Mouse (Mus musculus): ENCODE data around the gene Cpne4. TPM values are rescaled to one million over a fixed set of nuclear protein-coding genes. Genes with fewer than 3 reads are reported as not detected.

Cpne4 gene
- polyA plus RNA-seq, 1 experiment: 0.56 TPM

DNA sequence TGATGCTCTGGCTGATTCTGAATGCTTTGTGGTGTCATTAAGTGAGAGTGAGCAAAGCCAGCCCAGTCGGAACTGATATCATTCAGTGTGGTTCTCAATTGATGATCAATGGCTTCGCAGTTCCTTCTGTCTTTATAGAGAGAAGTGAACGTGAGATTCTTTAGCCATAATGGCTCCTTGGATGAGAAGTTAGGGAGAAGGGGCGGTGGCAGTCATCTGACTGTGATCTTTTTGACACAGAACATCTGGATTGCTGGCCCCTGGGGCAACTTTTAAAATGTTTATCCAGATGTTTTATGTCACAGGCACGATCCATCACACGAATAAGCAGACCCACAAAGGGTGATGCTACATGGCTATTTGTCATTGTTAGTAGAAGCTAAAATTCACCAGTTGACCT lies 35.6 kb downstream of the Cpne4 start:
- H3K4me1 ChIP-seq (ENCODE audit: control insufficient read depth, insufficient read depth, low read length): no peaks in the 10 kb centered on the region
- no peak for TF ChIP-seq CTCF (IDR thresholded peaks at IDR 0.05; ENCODE audit: borderline replicate concordance, insufficient read depth, low read length)
- TF ChIP-seq POLR2A (IDR thresholded peaks at IDR 0.05; ENCODE audit: low read depth, low read length): no peak
- no peak overlapping the region for H3K27ac ChIP-seq (ENCODE audit: insufficient read depth, low read length)
- H3K4me3 ChIP-seq (ENCODE audit: insufficient read depth, low read length): no peak overlapping the region

DNA sequence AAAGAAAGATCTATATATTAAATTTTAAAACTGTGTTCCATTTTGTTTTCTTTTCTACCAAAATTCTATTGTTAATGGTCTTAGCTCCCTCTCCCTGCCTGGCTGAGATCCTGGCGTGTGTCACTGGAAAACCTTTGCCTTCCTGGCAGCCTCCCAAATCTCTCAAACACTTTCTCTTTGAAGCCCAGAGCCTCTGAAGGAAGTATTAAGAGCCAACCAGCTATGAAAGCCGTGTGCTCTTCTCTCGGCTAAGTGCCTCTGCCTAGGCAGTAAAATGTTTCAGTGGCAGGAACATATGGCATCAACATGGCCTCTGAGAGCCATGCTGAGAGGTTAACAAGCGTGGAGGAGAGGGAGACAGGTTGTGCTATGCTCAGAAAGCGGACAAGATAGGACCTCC lies 47.5 kb downstream of the Cpne4 start:
- H3K4me1 ChIP-seq (ENCODE audit: control insufficient read depth, insufficient read depth, low read length): no peaks in the 10 kb centered on the region
- TF ChIP-seq CTCF (IDR thresholded peaks at IDR 0.05; ENCODE audit: borderline replicate concordance, insufficient read depth, low read length): no peak
- TF ChIP-seq POLR2A (IDR thresholded peaks at IDR 0.05; ENCODE audit: low read depth, low read length): no peak
- no peak overlapping the region for H3K27ac ChIP-seq (ENCODE audit: insufficient read depth, low read length)
- H3K4me3 ChIP-seq (ENCODE audit: insufficient read depth, low read length): no peak overlapping the region

DNA sequence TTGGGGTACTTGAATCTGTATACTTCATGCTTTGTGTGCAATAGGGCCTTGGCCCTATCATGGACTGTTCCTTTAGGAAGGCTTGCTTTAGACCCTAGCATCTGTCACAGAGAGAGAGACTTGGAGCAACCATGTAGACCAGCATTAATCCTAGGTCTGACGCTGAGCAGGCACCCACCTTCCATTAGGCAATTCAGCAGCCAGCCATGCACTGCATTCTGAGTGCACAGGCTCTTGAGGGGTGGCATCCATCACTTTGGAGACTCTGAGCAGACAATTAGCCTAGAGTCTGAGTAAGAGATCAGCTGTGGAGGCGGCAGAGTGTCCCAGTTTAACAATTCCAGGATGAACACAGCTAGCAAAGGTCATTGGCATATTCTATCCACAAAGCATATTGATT lies 47.9 kb downstream of the Cpne4 start:
- no peak for TF ChIP-seq CTCF (IDR thresholded peaks at IDR 0.05; ENCODE audit: borderline replicate concordance, insufficient read depth, low read length)
- H3K4me3 ChIP-seq (ENCODE audit: insufficient read depth, low read length): no peak overlapping the region
- H3K4me1 ChIP-seq (ENCODE audit: control insufficient read depth, insufficient read depth, low read length): no peaks in the 10 kb centered on the region
- no peak overlapping the region for H3K27ac ChIP-seq (ENCODE audit: insufficient read depth, low read length)

DNA sequence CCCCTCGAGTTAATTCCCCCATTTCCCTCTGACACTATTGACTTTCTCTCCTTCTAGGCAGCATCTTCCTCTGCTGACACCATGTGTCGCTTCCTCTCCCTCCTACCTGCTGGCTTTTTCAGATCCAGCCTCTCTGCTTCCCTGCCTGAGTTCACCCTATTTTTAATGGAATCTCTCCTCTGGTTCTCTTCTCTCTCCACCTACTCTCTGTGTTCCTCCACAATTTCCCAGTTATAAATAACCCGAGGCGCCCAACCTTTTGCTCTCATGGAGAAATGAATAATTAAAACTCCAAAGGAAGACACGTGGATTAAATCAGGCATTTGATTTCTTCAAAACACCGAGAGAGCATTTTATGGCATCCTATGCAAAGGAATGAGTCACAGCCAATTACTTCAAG lies 65.4 kb downstream of the Cpne4 start:
- TF ChIP-seq CTCF (IDR thresholded peaks at IDR 0.05; ENCODE audit: borderline replicate concordance, insufficient read depth, low read length) (no peak), POLR2A (IDR thresholded peaks at IDR 0.05; ENCODE audit: low read depth, low read length) (no peak)
- H3K4me1 ChIP-seq (ENCODE audit: control insufficient read depth, insufficient read depth, low read length): no peaks in the 10 kb centered on the region
- H3K4me3 ChIP-seq (ENCODE audit: insufficient read depth, low read length): no peak overlapping the region
- H3K27ac ChIP-seq (ENCODE audit: insufficient read depth, low read length): no peak overlapping the region

DNA sequence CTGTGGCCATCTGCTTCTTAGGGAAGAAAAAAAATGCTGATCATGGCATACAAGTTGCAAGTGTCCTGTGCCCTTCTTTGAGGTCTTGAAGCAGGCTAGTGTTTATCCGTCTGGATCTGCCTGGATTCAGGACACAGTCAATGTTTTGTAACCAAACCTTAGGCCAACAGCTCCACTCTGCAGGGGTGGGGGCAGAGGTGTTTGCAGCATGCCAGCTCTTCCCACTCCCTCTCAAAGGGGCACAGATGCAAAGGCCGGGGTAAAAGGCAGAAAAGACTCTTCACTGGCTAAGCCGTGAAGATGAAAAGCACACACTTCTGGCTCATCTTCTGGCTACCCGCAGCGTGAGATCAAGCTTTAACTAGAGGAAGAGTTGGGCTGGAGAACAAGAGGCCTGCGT lies 69.6 kb downstream of the Cpne4 start:
- Histone ChIP-seq H3K4me3 (ENCODE audit: insufficient read depth, low read length) (no peak overlapping the region), H3K27ac (ENCODE audit: insufficient read depth, low read length) (no peak overlapping the region), H3K4me1 (ENCODE audit: control insufficient read depth, insufficient read depth, low read length) (no peaks in the 10 kb centered on the region)
- TF ChIP-seq POLR2A (IDR thresholded peaks at IDR 0.05; ENCODE audit: low read depth, low read length): no peak
- TF ChIP-seq CTCF (IDR thresholded peaks at IDR 0.05; ENCODE audit: borderline replicate concordance, insufficient read depth, low read length): no peak

DNA sequence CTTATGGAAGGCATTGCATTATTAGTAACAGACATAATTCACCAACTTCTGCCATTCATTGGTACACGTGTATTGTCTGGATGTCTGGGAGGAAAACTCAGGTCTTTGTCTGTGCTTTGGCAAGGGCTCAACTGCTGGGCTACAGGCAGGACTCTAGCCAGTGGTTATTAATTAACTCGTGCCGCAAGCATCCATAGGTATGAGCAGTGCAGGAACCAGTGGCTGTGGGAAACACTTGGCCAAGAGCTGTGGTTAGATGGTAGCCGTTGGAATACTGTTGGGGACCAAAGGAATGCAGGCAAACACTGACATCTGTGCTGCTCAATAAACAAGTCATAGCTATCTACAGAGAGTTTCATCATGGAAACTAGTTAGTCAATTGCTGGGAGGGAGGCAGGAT lies 76.5 kb downstream of the Cpne4 start:
- TF ChIP-seq CTCF (IDR thresholded peaks at IDR 0.05; ENCODE audit: borderline replicate concordance, insufficient read depth, low read length) (no peak), POLR2A (IDR thresholded peaks at IDR 0.05; ENCODE audit: low read depth, low read length) (no peak)
- Histone ChIP-seq H3K27ac (ENCODE audit: insufficient read depth, low read length) (no peak overlapping the region), H3K4me3 (ENCODE audit: insufficient read depth, low read length) (no peak overlapping the region), H3K4me1 (ENCODE audit: control insufficient read depth, insufficient read depth, low read length) (no peaks in the 10 kb centered on the region)

DNA sequence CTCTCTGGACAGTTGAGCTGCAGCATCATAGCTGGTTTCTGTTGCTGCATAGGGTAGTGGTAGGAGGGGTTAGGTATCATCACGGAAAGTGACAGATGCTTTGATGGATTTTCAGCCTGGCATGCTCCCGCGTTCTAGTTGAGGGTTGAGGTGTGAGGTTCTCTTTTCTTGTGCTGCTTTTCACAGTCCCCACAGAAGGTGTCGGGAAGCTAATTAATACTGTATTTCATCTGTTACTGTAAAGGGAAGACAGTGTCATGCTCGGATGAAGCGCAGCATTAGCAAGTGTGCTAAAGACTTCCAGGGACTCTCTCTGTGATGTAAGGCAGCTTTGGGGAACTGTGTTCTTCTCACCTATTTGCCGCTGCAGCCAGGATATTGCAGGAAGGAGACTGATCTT lies 80.7 kb downstream of the Cpne4 start:
- Histone ChIP-seq H3K27ac (ENCODE audit: insufficient read depth, low read length) (no peak overlapping the region), H3K4me3 (ENCODE audit: insufficient read depth, low read length) (no peak overlapping the region), H3K4me1 (ENCODE audit: control insufficient read depth, insufficient read depth, low read length) (no peaks in the 10 kb centered on the region)
- TF ChIP-seq POLR2A (IDR thresholded peaks at IDR 0.05; ENCODE audit: low read depth, low read length): no peak
- TF ChIP-seq CTCF (IDR thresholded peaks at IDR 0.05; ENCODE audit: borderline replicate concordance, insufficient read depth, low read length): no peak

DNA sequence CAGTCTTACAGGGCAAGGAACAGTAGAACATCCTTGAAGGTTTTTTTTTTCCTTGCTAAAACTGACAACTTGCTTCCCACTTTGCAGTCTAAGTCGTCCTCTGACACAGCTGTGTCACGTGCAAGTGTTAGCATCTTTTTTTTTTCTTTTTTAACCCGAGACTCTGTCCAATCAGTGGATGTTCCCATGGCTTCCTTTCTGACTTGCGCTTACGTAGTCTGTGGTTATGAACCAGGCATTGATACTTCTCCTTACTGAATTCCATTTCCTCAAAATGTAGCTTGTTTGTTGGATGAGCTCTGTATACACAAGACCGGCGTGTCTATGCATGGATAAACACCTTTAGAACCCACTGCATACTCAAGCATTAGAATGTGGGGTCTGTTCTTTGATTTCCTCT lies 82.2 kb downstream of the Cpne4 start:
- H3K27ac ChIP-seq (ENCODE audit: insufficient read depth, low read length): no peak overlapping the region
- TF ChIP-seq CTCF (IDR thresholded peaks at IDR 0.05; ENCODE audit: borderline replicate concordance, insufficient read depth, low read length): no peak
- no peak for TF ChIP-seq POLR2A (IDR thresholded peaks at IDR 0.05; ENCODE audit: low read depth, low read length)
- no peak overlapping the region for H3K4me3 ChIP-seq (ENCODE audit: insufficient read depth, low read length)
- no peaks in the 10 kb centered on the region for H3K4me1 ChIP-seq (ENCODE audit: control insufficient read depth, insufficient read depth, low read length)

DNA sequence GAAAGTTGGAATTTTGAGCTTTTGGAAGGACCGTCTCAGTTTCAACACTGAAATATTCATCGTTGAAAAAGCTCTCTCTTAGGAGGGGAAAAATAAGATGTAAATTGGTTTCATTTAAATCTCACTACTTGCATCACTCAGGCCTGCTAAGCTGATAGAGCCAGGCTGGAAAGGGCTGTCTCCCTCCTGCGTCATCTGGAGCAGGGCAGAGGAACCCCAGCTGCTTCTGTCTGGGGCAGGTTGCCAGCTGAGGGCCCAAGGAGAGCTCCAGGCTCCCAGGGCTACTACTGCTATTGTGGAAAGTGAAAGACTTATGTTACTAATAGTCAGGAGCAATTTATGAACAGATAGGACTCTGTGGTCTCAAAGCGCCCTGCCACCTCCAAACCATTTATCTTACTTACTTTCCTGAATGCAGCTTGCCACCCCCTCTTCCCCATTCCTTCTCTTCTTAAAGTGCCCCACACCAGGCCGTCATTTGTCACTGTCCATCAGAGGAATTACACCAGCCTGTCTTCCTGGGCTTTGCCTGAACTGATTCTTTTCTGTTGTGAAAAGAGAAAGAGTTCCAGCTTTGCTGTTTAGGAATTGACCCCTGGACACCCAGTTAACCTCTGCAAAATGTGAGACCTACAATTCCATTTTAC lies 99.4 kb downstream of the Cpne4 start:
- no peak for TF ChIP-seq CTCF (IDR thresholded peaks at IDR 0.05; ENCODE audit: borderline replicate concordance, insufficient read depth, low read length)
- no peak for TF ChIP-seq POLR2A (IDR thresholded peaks at IDR 0.05; ENCODE audit: low read depth, low read length)
- H3K4me1 ChIP-seq (ENCODE audit: control insufficient read depth, insufficient read depth, low read length): no peaks in the 10 kb centered on the region
- no peak overlapping the region for H3K4me3 ChIP-seq (ENCODE audit: insufficient read depth, low read length)
- H3K27ac ChIP-seq (ENCODE audit: insufficient read depth, low read length): no peak overlapping the region

DNA sequence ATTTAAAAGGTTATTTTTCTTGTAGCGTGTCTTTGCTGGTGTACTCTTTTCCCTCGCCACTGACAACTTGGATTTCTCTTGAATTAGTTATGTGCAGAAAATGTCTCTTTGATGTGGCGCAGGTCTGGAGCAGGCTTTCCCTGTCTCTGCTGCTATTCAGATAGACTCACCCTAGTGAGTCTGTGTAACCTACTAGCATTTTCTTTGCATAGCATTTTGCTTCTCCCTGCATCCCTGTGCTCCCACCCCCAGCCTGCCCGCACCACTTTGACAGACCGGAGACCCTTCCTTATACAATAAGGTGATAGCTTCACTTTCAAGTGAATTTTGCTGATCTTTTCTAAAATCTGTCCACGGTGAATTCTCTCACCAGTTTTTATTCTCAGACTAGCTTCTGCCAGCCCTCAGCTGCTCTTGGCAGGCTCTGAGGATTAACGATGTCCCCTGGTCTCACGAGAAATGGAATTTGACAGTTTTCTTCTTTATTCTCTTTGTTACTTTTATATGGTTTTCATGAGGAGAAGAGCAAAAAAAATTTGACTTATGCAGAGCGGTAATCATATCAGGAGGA lies 105.7 kb downstream of the Cpne4 start:
- no peak overlapping the region for H3K4me3 ChIP-seq (ENCODE audit: insufficient read depth, low read length)
- no peak overlapping the region for H3K27ac ChIP-seq (ENCODE audit: insufficient read depth, low read length)
- TF ChIP-seq POLR2A (IDR thresholded peaks at IDR 0.05; ENCODE audit: low read depth, low read length): no peak
- no peak for TF ChIP-seq CTCF (IDR thresholded peaks at IDR 0.05; ENCODE audit: borderline replicate concordance, insufficient read depth, low read length)
- H3K4me1 ChIP-seq (ENCODE audit: control insufficient read depth, insufficient read depth, low read length): no peaks in the 10 kb centered on the region
